Mouse (Mus musculus): Measurements from ENCODE around the gene Frmd4a.

Gene Frmd4a

GRCm38 (mm10) chr2:4017528-4018288 is at the start of gene Frmd4a:
Gene Frmd4a, plus strand, starts transcription at chr2:4017717.
- in situ Hi-C loops (cut with MboI; ENCODE audit: unreplicated experiment in 2 of 2), result no loop called here

- in situ Hi-C loops (cut with MboI; ENCODE audit: unreplicated experiment in 2 of 2), result no loop called here
Observed at GRCm38 (mm10) chr2:3988876-3989275, 28.6 kb upstream of the Frmd4a start.

GRCm38 (mm10) chr2:3990431-3990830 is 27.1 kb upstream of the Frmd4a start:
- in situ Hi-C loops (cut with MboI; ENCODE audit: unreplicated experiment in 2 of 2), result no loop called here

DNA sequence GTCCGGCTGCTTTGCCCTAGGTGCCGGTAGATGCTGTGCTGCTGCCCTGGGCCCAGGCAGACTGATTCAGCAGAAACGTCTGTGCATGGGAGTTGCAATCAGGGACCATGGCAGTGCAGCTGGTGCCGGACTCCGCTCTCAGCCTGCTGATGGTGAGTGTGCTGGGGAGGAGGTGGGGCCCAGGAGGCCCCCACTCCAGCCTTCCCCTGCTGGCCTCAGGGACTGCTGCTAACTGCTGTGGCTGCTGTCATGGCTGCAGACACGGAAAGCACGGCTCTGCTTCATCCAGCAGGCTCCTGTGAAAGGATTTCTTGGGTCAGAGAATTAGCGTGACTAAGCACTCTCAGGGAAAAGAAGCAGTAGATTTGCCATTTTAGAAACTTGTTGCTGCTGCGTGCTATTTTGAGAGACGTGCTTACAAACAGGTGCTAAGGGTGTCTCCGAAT is 937 bp downstream of the Frmd4a start:
- in situ Hi-C loops (cut with MboI; ENCODE audit: unreplicated experiment in 2 of 2), result no loop called here

GRCm38 (mm10) chr2:4018909-4019308 is 1.4 kb downstream of the Frmd4a start:
- in situ Hi-C loops (cut with MboI; ENCODE audit: unreplicated experiment in 2 of 2), result no loop called here

DNA sequence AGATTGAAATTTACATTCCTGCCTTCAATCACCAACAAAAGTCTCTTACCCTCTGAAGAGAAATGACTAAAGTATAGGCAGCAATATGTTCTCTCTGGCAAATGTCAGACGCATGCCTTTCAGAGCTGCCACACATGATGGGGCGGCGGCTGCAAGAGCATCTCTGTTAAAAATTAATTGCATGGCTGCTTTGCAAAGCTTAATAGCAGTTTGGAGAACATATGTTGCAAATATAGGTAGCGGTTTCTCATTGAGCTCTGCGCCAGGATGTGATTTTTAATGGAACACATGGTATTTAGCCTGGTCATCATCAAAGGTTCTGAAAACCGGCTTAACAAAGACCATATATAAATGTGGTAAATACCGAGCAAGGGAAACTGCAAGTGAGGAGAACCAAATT is 7.4 kb downstream of the Frmd4a start:
- in situ Hi-C loops (cut with MboI; ENCODE audit: unreplicated experiment in 2 of 2), result no loop called here

- in situ Hi-C loops (cut with MboI; ENCODE audit: unreplicated experiment in 2 of 2), result no loop called here
Observed at GRCm38 (mm10) chr2:4029031-4029747, 11.7 kb downstream of the Frmd4a start.

DNA sequence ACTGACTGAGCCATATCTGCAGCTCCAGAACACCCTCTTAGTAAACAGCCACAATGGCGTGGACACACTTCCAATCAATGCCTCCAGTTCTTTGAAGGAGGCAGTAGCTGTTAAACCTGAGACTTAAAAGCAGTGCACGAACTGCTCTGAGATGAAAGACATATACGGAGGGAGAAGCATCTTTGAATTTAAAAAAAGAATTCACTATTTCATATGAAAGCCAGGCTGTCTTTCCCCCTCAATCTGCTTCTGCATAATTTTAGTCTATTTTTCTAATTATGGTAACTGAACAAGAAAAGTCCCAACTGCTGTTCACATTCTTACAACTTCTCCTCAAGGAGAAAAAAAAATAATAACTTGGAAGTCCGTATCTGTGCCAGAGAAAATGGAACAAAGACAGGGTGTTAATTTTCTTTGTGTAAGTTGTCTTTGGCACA is 18.7 kb downstream of the Frmd4a start:
- in situ Hi-C loops (cut with MboI; ENCODE audit: unreplicated experiment in 2 of 2), result no loop called here

DNA sequence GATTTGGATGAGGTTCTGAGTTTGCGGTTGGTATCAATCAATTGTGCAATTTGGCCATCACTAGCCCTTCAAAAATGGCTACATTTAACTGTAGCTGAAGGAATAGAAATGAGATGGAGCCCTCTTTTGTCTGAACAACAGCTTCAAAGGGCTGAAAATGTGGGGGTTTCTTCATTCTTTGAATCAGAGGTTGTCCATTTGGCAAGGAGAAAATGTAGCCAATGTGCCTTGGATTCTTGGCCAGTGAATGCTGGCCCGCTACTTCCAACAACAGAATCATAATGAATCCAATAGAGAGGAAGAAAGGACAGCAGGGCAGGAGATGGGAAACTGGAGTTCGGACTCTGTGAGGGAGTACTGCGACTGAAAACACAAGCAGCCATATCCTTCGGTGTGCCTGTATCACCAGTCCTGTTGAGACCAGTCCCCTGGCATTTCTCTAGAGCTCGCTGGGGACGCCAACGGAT is 19.2 kb downstream of the Frmd4a start:
- in situ Hi-C loops (cut with MboI; ENCODE audit: unreplicated experiment in 2 of 2), result no loop called here

- in situ Hi-C loops (cut with MboI; ENCODE audit: unreplicated experiment in 2 of 2), result no loop called here
Observed at GRCm38 (mm10) chr2:4042009-4042408, 24.5 kb downstream of the Frmd4a start.

GRCm38 (mm10) chr2:4055481-4055880 is 38.0 kb downstream of the Frmd4a start:
- in situ Hi-C loops (cut with MboI; ENCODE audit: unreplicated experiment in 2 of 2), result no loop called here

DNA sequence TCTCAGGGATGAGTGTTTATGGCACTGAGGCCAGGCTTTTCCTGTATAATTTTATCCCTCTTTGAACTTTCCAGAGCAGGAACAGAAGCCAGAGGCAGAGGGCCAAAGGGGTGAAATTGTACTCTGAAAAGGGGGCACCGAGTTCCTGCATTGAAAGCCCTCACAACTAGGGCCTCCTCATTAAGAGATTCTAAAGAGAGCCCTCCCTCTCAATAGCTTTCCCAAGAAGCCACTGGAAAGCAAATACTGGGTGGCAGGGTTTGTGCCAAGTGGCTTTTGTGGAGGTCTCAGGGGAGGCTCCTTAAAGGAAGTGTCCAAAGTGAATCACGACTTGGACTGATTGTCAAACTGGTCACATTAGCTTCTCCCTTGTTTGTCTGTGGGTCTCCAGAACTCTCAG is 43.2 kb downstream of the Frmd4a start:
- in situ Hi-C loops (cut with MboI; ENCODE audit: unreplicated experiment in 2 of 2), result no loop called here

GRCm38 (mm10) chr2:4071831-4072230 is 54.3 kb downstream of the Frmd4a start:
- in situ Hi-C loops (cut with MboI; ENCODE audit: unreplicated experiment in 2 of 2), result no loop called here

DNA sequence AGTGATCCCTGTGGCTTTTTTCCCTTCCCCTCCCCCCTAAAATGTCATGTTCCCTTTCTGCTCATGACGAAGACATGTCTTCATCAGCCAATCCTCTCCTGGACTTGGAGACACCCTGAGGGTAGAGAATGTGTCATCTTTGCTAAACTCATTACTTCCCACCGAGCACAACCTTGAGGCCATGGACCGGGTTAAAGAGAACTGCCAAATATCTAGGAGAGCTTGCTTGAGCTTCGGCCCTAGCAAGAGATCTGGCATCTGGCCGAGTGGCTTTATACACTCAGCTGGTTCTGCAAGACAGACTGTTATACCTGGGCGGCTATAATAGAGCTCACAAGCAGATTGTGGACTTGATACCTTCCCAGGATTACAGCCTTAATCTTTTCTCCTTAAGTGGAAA is 66.4 kb downstream of the Frmd4a start:
- in situ Hi-C loops (cut with MboI; ENCODE audit: unreplicated experiment in 2 of 2), result no loop called here

- in situ Hi-C loops (cut with MboI; ENCODE audit: unreplicated experiment in 2 of 2), result no loop called here
Observed at GRCm38 (mm10) chr2:4097601-4098000, 80.1 kb downstream of the Frmd4a start.

GRCm38 (mm10) chr2:4098948-4099776 is 81.6 kb downstream of the Frmd4a start:
- in situ Hi-C loops (cut with MboI; ENCODE audit: unreplicated experiment in 2 of 2), result no loop called here

GRCm38 (mm10) chr2:4099777-4100104 is 82.2 kb downstream of the Frmd4a start:
- in situ Hi-C loops (cut with MboI; ENCODE audit: unreplicated experiment in 2 of 2), result no loop called here

DNA sequence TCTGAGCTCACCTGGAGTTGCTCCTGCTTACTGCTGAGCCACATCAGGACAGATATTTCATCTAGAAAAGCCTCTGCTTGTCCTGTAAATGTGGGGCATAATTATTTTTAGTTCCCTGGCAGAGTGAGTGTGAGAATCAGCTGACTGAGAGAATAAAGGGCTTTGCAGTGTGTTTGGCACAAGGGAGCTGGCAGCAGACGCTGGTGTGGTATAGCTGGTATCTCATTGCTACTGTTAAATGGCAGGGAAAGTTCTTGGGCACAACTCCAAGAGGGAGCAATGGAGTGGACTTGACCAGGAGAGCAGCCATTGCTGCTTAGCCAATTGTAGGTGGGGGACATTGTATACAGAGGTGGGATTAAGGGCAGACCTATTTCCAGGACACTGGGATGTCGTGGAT is 83.9 kb downstream of the Frmd4a start:
- in situ Hi-C loops (cut with MboI; ENCODE audit: unreplicated experiment in 2 of 2), result no loop called here

GRCm38 (mm10) chr2:4113303-4113920 is 95.9 kb downstream of the Frmd4a start:
- in situ Hi-C loops (cut with MboI; ENCODE audit: unreplicated experiment in 2 of 2), result no loop called here

DNA sequence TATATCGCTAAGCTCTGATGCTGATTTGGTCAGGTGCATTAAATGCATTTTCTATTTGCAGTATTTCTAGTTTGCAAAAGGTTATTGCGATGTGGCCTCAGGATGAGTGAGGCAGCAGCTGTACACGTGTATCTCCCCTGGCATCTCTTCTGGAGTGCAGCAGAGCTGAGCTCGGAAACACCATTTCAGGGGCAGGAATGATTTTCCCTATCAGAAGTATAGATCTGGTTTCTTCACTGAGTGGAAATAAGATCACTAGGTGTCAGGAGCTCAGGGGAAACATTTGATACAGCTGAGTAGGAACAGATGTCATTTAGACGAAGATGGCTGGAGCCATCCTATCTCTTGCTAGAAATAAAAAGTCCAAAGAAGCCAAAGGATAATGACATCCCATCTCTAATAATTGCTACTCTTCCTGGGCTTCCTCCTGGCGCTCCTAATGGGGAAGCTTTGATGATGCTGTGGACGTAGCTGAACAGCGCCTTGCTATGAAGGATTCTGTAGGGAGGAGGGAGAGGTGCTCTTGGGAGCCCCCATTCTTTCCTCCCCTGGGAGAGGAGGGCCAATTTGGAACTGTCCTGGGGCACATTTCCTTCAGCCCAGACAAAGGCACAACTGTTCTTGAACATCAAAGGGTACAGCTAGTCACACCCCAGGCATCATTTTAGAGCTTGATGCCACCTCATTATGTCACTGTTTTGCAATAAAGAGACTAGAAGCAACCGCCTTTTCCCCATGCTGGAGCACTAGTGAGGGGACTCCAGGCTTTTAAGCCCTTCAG is 102.4 kb downstream of the Frmd4a start:
- in situ Hi-C loops (cut with MboI; ENCODE audit: unreplicated experiment in 2 of 2), result no loop called here

Data from v-Abl transformed pro-B cells (cell line).